Mouse (Mus musculus) lung, adult 10 weeks (tissue): ENCODE results near the gene Fam129b. TPM values are rescaled to one million over a fixed set of nuclear protein-coding genes. Genes with fewer than 3 reads are reported as not detected.

ENCODE experiments used
- polyA plus RNA-seq: library from polyadenylated mRNA; stranded (reverse); fragments of 350-450 nt; fragmentation: Illumina TruSeq; extraction: RNeasy Lipid Tissue Mini Kit (QIAGEN cat#74804); gene quantifications from one replicate; pipeline ENCODE4 v1.2.3, GENCODE M21; 2014; ENCODE audit warnings: low read depth, low replicate concordance; ENCODE audit not compliant: insufficient read depth

Gene Fam129b
- 108 TPM for polyA plus RNA-seq

DNA sequence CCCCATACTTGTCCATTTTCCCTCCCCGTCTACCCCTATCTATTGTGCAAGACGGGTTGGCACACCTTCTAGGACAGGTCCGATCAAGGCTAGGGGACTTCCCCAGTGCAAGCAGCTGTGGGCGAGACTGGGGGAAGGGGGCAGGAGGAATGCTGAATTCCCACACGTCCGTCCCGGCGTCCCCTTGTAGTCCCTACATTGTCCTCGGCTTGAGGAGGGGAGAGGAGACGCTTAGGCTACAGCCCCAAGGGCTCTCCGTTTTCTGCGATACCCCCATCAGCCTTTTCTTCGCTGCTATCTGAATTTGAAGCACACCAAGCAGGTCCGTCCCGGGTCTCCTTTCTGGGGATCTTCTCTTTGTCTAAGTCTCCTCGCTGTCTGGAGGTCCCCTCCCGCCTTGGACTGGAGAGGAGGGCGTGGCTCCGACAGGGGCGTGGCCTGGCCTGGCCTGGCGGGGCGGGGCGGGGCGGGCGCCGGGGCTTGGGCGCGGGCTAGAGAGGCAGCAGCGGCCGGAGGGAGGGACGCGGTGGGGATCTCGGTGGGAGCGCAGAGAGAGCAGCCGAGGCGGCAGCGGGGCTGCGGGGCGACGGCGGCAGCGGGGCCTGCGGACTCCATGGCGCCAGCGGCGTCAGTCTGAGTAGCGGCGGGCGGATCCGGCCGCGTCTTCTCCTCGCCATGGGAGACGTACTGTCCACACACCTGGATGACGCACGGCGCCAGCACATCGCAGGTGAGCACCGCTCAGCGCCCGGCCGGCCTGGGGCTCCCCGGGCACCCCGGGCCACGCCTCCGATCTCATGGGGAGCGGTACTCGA lies at the start of gene Fam129b:
Fam129b (plus strand) TSS at position 440 of the 815 bp plus-strand sequence.

DNA sequence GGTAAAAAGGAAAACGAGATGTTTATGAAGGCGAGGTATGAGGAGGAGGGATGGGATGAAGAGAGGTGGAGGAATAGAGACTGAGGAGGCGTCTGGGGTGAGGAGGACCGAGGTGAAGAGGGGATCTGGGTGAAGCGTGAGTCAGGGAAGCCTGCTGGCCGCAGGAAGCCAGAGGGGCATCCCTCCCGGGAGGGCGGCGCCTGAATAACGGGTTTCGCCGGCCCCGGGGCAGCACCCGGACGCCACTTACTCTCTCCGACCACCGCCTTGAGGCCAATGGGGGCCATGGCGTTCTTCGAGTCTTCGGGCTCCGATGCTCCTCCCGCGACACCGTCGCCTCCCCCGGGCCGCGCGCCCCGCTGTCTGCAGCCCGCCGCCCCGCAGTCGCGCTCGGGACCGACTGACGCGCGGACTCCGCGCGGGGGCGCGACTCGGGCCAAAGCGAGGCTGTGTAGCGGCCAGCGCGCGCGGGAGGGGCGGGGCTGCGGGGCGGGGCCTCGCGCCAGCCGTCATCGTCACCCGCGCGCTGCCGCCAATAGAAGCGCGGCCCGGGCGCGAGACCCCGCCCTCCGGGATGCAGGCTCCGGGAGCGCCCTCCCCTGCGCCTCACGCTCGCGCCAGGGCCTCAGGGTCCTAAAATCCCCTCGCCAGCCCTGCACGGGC lies 29.0 kb upstream of the Fam129b start, which contains the start of gene Stxbp1:
Stxbp1 (minus strand) TSS at position 441 of the 663 bp plus-strand sequence.

DNA sequence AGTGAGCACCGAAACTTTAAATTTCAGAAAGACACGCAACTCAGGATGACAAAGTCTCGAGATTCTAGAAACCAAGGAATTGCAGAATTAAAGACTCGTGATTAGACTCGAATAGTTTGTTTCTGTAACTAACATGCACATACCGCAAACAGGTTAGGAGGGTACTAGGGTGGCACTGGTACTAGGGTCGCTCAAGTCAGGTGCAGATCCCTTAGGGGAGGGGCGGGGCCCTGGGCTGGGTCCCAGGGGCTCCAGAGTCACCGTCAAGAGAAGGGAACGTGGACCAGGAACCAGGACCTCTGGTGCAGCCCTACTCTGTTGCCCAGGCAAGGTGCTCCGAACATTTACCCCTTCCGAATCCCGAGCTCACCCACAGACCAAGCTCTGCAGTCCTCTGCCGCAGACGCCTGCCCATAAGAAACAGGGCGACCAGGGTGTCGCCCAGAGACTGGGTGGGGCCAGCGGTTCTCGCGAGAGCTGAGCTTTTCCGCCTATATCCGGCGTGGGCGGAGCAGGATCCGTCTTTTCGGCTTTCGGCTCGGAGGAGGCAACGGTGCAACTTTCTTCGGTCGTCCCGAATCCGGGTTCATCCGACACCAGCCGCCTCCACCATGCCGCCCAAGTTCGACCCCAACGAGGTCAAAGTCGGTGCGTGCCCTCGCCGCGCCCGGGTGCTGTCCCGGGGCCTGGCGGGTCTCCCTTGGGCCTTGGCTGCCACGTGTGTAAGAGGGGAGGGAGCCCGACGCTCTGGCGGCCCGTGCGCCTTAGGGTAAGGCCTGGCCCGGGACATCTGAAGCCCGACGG lies 85.5 kb downstream of the Fam129b start, which contains the start of the genes Rpl12 and Lrsam1:
Rpl12 (plus strand) TSS at position 368 of the 804 bp plus-strand sequence.
Lrsam1 (minus strand) TSS at position 423 of the 804 bp plus-strand sequence.

Other genes with a start within 250 kb of the Fam129b start
- gene Eng, start 229.5 kb upstream of the Fam129b start, polyA plus RNA-seq, result 182 TPM
- gene Fpgs, start 172.0 kb upstream of the Fam129b start, polyA plus RNA-seq, result 11.3 TPM
- gene Cdk9, start 163.0 kb upstream of the Fam129b start, polyA plus RNA-seq, result 69.8 TPM
- gene Sh2d3c, start 155.1 kb upstream of the Fam129b start, polyA plus RNA-seq, result 34.4 TPM
- gene 6330409D20Rik, start 135.1 kb upstream of the Fam129b start, polyA plus RNA-seq, result 0.50 TPM
- gene Tor2a, start 118.9 kb upstream of the Fam129b start, polyA plus RNA-seq, result 28.0 TPM
- gene Ttc16, start 100.5 kb upstream of the Fam129b start, polyA plus RNA-seq, result 3.9 TPM
- 4.9 TPM for gene Ptrh1, start 100.3 kb upstream of the Fam129b start, polyA plus RNA-seq
- gene Cfap157, start 91.7 kb upstream of the Fam129b start, polyA plus RNA-seq, result 3.9 TPM
- 13.0 TPM for gene Stxbp1, start 28.9 kb upstream of the Fam129b start, polyA plus RNA-seq
- gene Rpl12, start 85.4 kb downstream of the Fam129b start, polyA plus RNA-seq, result 1,042 TPM
- gene Lrsam1, start 85.5 kb downstream of the Fam129b start, polyA plus RNA-seq, result 4.8 TPM
- 10.2 TPM for gene Slc2a8, start 106.0 kb downstream of the Fam129b start, polyA plus RNA-seq